Mouse (Mus musculus): ENCODE results near the gene Haus5. TPM values are rescaled to one million over a fixed set of nuclear protein-coding genes. Genes with fewer than 3 reads are reported as not detected.
A peak's percentile ranks its signal among the peaks of the same experiment; 100 is the strongest.

Haus5 gene
- polyA plus RNA-seq, 1 experiment from 2014 or later: 59.8 TPM

DNA sequence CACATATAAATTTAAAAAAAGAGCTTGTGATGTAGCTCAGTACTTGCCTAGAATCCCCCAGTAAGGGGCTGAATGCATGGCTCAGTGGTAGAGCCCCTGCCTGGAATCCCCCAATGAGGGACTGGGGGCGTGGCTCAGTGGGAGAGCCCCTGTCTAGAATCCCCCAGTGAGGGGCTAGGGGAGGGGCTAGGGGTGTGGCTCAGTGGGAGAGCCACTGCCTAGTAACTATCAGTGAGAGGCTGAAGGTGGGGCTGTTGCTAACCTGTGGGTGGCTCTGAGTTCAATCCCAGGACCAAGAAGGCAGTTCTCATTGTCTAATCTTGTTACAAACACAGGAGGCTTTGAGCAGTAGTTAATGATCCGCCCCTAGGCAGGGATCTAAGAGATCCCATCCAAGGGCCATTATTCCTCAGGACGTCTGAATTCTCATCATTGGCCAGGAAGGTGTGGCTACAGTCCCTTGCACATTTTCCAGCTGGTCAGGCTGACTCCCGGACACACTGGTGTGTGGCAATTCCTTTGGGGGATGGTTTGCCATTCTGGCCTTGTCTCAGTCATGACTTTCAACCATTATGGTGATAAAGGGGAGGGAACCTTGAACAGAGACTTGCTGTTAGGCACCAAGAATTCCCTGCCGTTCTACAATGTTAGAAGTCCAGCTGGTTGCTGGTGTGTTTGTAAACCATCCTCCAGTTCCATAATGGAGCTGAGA is 49.6 kb downstream of the Haus5 start:
- no peak overlapping the region for H3K4me3 ChIP-seq
- DNase-seq (ENCODE audit: low spot score): no peak
- H3K36me3 ChIP-seq: peaks cover 49% of the 10 kb centered on the region
- H3K9me3 ChIP-seq: no peaks in the 10 kb centered on the region
- no peak overlapping the region for H3K27ac ChIP-seq
- no peaks in the 10 kb centered on the region for H3K27me3 ChIP-seq (ENCODE audit: insufficient read depth, poor library complexity, severe bottlenecking)
- 52% methylated on average over 5 of the region's 5 CpGs for WGBS
- H3K4me1 ChIP-seq: peaks cover 9% of the 10 kb centered on the region; the same call in 1 of the 2 replicates

DNA sequence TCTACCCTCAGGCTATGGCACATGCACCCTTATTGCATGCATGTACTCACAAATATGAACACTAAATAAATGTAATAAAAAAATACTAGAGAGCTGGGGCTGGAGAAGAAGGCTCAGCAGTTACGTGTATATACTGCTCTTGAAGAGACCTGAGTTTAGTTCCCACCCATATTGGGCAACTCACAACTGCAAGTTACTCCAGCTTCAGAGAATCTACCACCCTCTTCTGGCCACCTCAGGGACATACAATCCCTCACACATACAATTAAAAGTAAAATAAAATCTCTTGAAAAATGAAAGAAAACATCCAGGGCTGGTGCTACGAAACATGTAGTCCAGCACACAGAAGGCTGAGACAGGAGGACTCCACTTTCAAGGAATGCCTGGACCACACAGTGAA is 50.3 kb downstream of the Haus5 start:
- no peak for DNase-seq (ENCODE audit: low spot score)
- H3K27me3 ChIP-seq (ENCODE audit: insufficient read depth, poor library complexity, severe bottlenecking): no peaks in the 10 kb centered on the region
- H3K4me3 ChIP-seq: no peak overlapping the region
- 71% methylated on average over 2 of the region's 2 CpGs for WGBS
- H3K36me3 ChIP-seq: peaks cover 43% of the 10 kb centered on the region
- H3K27ac ChIP-seq: no peak overlapping the region
- H3K9me3 ChIP-seq: no peaks in the 10 kb centered on the region
- peaks cover 16% of the 10 kb centered on the region for H3K4me1 ChIP-seq

DNA sequence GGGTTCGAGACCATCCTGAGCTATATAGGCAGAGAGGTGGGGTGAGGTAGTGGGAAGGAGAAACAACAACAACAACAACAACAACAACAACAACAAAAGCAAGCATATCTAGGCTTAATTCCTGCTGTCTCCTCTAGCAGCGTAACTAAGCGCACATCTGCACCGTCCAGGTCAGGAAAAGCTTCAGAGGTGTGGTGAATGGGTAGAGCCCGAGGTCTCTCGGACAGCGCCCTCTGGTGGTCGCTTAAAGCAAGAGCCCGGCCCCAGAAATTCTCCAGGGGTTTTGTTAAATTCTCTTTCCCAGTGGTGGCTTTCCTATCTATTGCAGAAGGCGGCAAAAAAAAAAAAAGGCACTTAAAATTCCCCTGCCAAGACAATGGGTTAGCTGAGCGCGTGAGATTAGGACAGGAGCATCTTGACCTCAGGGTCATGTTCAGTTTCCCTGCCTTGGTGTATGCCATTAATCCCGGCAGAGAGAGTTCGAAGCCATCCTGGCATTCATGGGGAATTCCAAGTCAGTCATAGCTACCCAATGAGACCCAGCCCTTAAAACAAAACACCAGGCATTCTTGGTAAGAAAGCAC is 51.2 kb downstream of the Haus5 start:
- no peak for DNase-seq (ENCODE audit: low spot score)
- Histone ChIP-seq H3K4me3 (no peak overlapping the region), H3K9me3 (no peaks in the 10 kb centered on the region), H3K4me1 (peaks cover 17% of the 10 kb centered on the region), H3K27me3 (ENCODE audit: insufficient read depth, poor library complexity, severe bottlenecking) (peaks cover 1% of the 10 kb centered on the region; the same call in 1 of the 2 replicates), H3K27ac (no peak overlapping the region), H3K36me3 (peaks cover 35% of the 10 kb centered on the region)
- WGBS: 22% methylated on average over 14 of the region's 14 CpGs

DNA sequence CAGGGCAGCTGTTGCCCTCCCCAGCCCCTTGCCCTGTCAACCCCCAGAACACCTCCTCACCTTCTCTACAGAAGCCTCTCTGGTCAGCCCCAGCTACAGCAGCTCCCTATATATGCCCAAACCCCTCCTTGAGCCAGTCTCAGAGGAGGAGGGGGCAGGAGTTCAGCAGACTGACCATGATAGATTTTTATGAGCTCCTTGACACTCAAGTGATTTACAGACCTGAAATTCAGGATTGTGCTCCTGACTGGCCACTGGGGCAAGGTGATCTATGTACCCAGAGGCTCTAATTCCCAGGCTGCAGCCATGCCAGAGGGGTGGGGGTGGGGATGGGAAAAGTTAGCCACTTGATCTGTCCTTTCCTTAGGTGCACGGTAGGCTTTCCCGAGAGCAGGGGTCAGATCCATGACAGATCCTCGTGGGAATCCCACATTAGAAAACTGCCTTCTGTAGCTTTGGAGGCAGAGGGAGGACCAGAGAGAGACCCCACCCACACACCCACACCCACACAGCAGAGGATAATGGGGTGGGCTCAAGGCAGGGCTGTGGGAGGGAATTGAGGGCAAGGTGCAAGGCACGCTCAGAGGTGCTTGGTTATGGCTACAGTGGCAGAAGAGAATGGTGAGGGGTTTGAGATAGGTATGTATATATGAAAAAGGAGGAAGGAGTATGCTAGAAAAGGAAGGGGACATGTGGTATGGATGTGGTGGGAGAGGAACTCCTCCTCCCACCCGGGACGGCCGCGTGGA is 52.0 kb downstream of the Haus5 start, which contains the start of gene Upk1a:
Gene Upk1a (minus strand): TSS at position 194 of the 749 bp plus-strand sequence.
- Histone ChIP-seq H3K36me3 (peaks cover 27% of the 10 kb centered on the region), H3K27ac (no peak within 1 kb of the TSS), H3K4me3 (no peak within 1 kb of the TSS), H3K27me3 (ENCODE audit: insufficient read depth, poor library complexity, severe bottlenecking) (peaks cover 3% of the 10 kb centered on the region; the same call in 1 of the 2 replicates), H3K9me3 (no peaks in the 10 kb centered on the region), H3K4me1 (peaks cover 17% of the 10 kb centered on the region)
- WGBS: 84% methylated on average over 8 of the region's 8 CpGs
- DNase-seq (ENCODE audit: low spot score): no peak

DNA sequence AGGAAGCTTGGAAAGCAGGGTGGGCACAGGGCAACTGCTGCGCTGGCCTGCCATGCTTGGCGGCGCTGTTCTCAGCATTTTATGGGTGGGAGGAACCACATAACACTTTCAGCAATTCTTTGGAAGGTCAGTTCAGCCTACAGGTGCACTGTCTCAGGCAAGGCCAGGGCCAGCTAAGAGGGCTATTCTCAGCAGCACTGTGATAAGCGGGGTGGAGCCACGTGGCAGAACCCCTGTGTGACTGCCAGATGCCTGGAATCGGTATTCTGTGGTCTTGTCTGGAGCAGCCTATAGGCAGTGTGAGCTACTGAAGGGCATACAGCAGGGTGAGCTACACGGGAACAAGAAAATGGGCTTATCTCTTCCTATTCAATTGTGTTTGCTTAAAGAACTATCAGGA is 54.8 kb downstream of the Haus5 start:
- 37% methylated on average over 7 of the region's 7 CpGs for WGBS
- Histone ChIP-seq H3K4me3 (0 out of 2 replicates have a peak overlapping the region, but pooled peaks have one; percentile 0), H3K9me3 (no peaks in the 10 kb centered on the region), H3K27ac (0 out of 2 replicates have a peak overlapping the region, but pooled peaks have one; percentile 26), H3K27me3 (ENCODE audit: insufficient read depth, poor library complexity, severe bottlenecking) (peaks cover 9% of the 10 kb centered on the region; the same call in 1 of the 2 replicates), H3K36me3 (peaks cover 2% of the 10 kb centered on the region; the same call in 1 of the 2 replicates), H3K4me1 (peaks cover 17% of the 10 kb centered on the region)
- DNase-seq (ENCODE audit: low spot score): no peak

DNA sequence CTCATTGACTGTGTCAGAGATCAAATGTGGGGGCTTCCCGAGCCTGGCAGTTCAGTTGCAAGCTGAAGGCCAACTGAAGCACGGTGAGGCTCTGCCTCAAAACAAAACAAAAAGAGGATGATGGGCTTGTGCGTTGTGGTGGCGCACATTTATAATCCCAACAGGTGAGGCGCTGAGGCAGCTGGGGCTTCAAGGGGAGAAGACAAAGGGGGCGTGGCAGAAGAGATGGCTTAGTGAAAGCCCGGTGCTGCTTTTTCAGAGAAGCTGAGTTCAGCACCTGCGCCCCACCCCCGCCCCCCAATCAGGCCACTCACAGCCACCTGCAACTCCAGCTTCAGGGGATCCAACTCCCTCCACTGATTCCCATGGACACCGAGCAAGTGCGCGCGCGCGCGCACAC is 56.3 kb downstream of the Haus5 start:
- Histone ChIP-seq H3K36me3 (no peaks in the 10 kb centered on the region), H3K4me3 (no peak overlapping the region), H3K27me3 (ENCODE audit: insufficient read depth, poor library complexity, severe bottlenecking) (peaks cover 9% of the 10 kb centered on the region; the same call in 1 of the 2 replicates), H3K27ac (no peak overlapping the region), H3K4me1 (peaks cover 14% of the 10 kb centered on the region), H3K9me3 (no peaks in the 10 kb centered on the region)
- 49% methylated on average over 16 of the region's 16 CpGs for WGBS
- DNase-seq (ENCODE audit: low spot score): no peak

DNA sequence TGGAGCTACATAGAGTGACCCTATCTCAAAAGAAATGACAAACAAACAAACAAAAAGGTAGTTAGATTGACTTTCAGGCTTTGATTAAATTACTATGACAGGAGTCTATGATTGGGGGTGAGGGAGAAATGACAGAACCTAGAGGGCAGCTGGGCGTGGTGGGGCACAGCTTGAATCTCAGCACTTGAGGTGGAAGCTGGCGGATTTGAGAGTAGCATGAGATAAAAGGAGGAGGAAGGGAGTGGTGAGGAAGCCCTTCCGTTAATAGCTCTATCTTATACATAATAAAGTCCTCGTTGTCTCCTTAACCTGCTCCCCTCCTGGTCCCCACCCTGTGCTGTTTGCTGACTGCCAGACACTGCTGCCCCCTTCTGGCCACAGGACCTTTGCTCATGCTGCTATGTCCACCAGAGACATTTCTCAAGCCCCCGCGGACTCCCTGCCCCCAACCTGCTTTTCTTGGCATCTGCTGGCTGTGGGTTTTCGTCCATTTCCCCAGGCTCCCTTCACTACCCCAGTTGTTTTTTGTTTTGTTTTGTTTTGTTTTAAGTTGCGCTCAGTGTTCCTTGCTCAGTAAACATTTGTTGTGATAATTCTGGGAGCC is 57.0 kb downstream of the Haus5 start:
- WGBS: 23% methylated on average over 8 of the region's 8 CpGs
- Histone ChIP-seq H3K4me3 (no peak overlapping the region), H3K27ac (no peak overlapping the region), H3K36me3 (no peaks in the 10 kb centered on the region), H3K27me3 (ENCODE audit: insufficient read depth, poor library complexity, severe bottlenecking) (peaks cover 9% of the 10 kb centered on the region; the same call in 1 of the 2 replicates), H3K9me3 (no peaks in the 10 kb centered on the region), H3K4me1 (peaks cover 12% of the 10 kb centered on the region)
- no peak for DNase-seq (ENCODE audit: low spot score)

DNA sequence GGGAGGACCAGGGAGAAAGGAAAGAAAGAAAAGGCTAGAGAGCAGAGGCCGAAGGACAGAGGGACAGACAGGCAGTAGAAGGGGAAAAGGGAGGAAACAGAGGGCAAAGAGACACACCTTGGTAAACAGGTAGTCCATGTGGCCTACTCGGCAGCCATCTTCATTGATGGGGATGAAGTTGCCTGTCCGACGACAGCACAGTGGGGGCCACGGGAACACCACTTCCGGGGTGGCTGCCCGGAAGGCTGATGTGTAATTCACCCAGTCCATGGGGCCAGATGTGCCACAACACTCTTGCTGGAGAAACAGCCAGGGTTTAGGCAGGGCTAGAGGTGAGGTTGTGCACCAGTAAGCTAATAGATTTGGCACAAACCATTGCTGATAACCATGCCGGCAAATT is 59.9 kb downstream of the Haus5 start:
- peaks cover 20% of the 10 kb centered on the region for H3K4me1 ChIP-seq
- H3K36me3 ChIP-seq: no peaks in the 10 kb centered on the region
- no peak overlapping the region for H3K4me3 ChIP-seq
- H3K9me3 ChIP-seq: no peaks in the 10 kb centered on the region
- no peak for DNase-seq (ENCODE audit: low spot score)
- peaks cover 9% of the 10 kb centered on the region; the same call in 1 of the 2 replicates for H3K27me3 ChIP-seq (ENCODE audit: insufficient read depth, poor library complexity, severe bottlenecking)
- no peak overlapping the region for H3K27ac ChIP-seq
- 76% methylated on average over 8 of the region's 8 CpGs for WGBS

DNA sequence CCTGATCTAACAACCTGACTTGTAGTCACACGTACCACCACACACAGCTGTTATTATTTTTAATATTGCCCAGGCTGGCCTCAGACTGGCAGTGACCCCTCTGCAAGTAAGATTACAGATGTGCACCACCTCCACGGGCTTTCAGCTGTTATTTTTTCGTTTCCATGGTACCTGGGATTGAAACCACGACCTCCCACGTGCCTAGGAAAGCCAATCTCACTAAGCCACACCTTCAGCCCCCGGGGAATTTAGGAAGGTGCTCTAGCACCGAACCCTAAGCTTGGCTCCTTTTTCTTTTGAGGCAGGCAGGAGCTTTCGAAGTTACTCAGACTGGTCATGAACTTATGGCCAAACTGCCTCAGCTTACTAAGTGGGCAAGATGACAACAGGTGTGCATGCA is 60.4 kb downstream of the Haus5 start:
- peaks cover 19% of the 10 kb centered on the region for H3K4me1 ChIP-seq
- WGBS: 58% methylated on average over 8 of the region's 8 CpGs

More for the DNA sequence above, 60.4 kb downstream of the Haus5 start:
- H3K4me3 ChIP-seq: no peak overlapping the region
- no peak for DNase-seq (ENCODE audit: low spot score)
- no peak overlapping the region for H3K27ac ChIP-seq
- H3K27me3 ChIP-seq (ENCODE audit: insufficient read depth, poor library complexity, severe bottlenecking): peaks cover 9% of the 10 kb centered on the region; the same call in 1 of the 2 replicates
- no peaks in the 10 kb centered on the region for H3K36me3 ChIP-seq
- no peaks in the 10 kb centered on the region for H3K9me3 ChIP-seq

Other genes starting within 250 kb of the Haus5 start
- gene Hcst, start 245.1 kb downstream of the Haus5 start, polyA plus RNA-seq (2016; fragmentation: Nextera tagmentation; extraction: Ambion mirVana): 0.35 TPM in 1 of 2 replicates, not detected in the other
- 1.5 and 1.6 TPM in 2 replicates for gene Nfkbid, start 243.3 kb downstream of the Haus5 start, polyA plus RNA-seq (2016; fragmentation: Nextera tagmentation; extraction: Ambion mirVana)
- gene Aplp1, start 219.5 kb downstream of the Haus5 start, polyA plus RNA-seq (2016; fragmentation: Nextera tagmentation; extraction: Ambion mirVana): 44.3 and 50.4 TPM in 2 replicates
- gene Kirrel2, start 207.3 kb downstream of the Haus5 start, polyA plus RNA-seq (2016; fragmentation: Nextera tagmentation; extraction: Ambion mirVana): 3.3 and 5.2 TPM in 2 replicates
- gene Nphs1, start 206.7 kb downstream of the Haus5 start, polyA plus RNA-seq (2016; fragmentation: Nextera tagmentation; extraction: Ambion mirVana): 0.55 and 0.79 TPM in 2 replicates
- gene Prodh2, start 171.4 kb downstream of the Haus5 start, polyA plus RNA-seq (2016; fragmentation: Nextera tagmentation; extraction: Ambion mirVana): 0.30 and 3.0 TPM in 2 replicates
- gene Arhgap33, start 129.9 kb downstream of the Haus5 start, polyA plus RNA-seq (2016; fragmentation: Nextera tagmentation; extraction: Ambion mirVana): 8.5 and 9.0 TPM in 2 replicates
- gene Hspb6, start 112.8 kb downstream of the Haus5 start, polyA plus RNA-seq (2016; fragmentation: Nextera tagmentation; extraction: Ambion mirVana): 4.2 and 8.3 TPM in 2 replicates
- gene Proser3, start 112.7 kb downstream of the Haus5 start, polyA plus RNA-seq (2016; fragmentation: Nextera tagmentation; extraction: Ambion mirVana): 8.8 and 13.0 TPM in 2 replicates
- gene Lin37, start 105.2 kb downstream of the Haus5 start, polyA plus RNA-seq (2016; fragmentation: Nextera tagmentation; extraction: Ambion mirVana): 31.5 and 35.6 TPM in 2 replicates
- 87.8 and 90.4 TPM in 2 replicates for gene U2af1l4, start 101.7 kb downstream of the Haus5 start, polyA plus RNA-seq (2016; fragmentation: Nextera tagmentation; extraction: Ambion mirVana)
- 9.9 and 12.3 TPM in 2 replicates for gene Gm49396, start 101.7 kb downstream of the Haus5 start, polyA plus RNA-seq (2016; fragmentation: Nextera tagmentation; extraction: Ambion mirVana)
- gene Psenen, start 101.4 kb downstream of the Haus5 start, polyA plus RNA-seq (2016; fragmentation: Nextera tagmentation; extraction: Ambion mirVana): 112 and 124 TPM in 2 replicates
- gene Igflr1, start 99.6 kb downstream of the Haus5 start, polyA plus RNA-seq (2016; fragmentation: Nextera tagmentation; extraction: Ambion mirVana): 2.6 and 4.1 TPM in 2 replicates
- 5.6 and 8.3 TPM in 2 replicates for gene Kmt2b, start 76.3 kb downstream of the Haus5 start, polyA plus RNA-seq (2016; fragmentation: Nextera tagmentation; extraction: Ambion mirVana)
- gene Zbtb32, start 66.1 kb downstream of the Haus5 start, polyA plus RNA-seq (2016; fragmentation: Nextera tagmentation; extraction: Ambion mirVana): 0.19 and 0.27 TPM in 2 replicates
- gene Upk1a, start 52.1 kb downstream of the Haus5 start, polyA plus RNA-seq (2016; fragmentation: Nextera tagmentation; extraction: Ambion mirVana): 1.8 and 2.7 TPM in 2 replicates
- gene Cox6b1, start 38.8 kb downstream of the Haus5 start, polyA plus RNA-seq (2016; fragmentation: Nextera tagmentation; extraction: Ambion mirVana): 1,107 and 1,574 TPM in 2 replicates
- 5.5 and 5.9 TPM in 2 replicates for gene Etv2, start 29.1 kb downstream of the Haus5 start, polyA plus RNA-seq (2016; fragmentation: Nextera tagmentation; extraction: Ambion mirVana)
- 111 and 130 TPM in 2 replicates for gene Rbm42, start 14.7 kb downstream of the Haus5 start, polyA plus RNA-seq (2016; fragmentation: Nextera tagmentation; extraction: Ambion mirVana)
- gene Pmis2, start 6.6 kb upstream of the Haus5 start, polyA plus RNA-seq (2016; fragmentation: Nextera tagmentation; extraction: Ambion mirVana): not detected in 2 replicates
- 0.48 and 1.1 TPM in 2 replicates for gene 2200002J24Rik, start 33.9 kb upstream of the Haus5 start, polyA plus RNA-seq (2016; fragmentation: Nextera tagmentation; extraction: Ambion mirVana)
- 1.1 and 1.5 TPM in 2 replicates for gene Atp4a, start 47.2 kb upstream of the Haus5 start, polyA plus RNA-seq (2016; fragmentation: Nextera tagmentation; extraction: Ambion mirVana)
- gene Tmem147, start 64.5 kb upstream of the Haus5 start, polyA plus RNA-seq (2016; fragmentation: Nextera tagmentation; extraction: Ambion mirVana): 183 and 189 TPM in 2 replicates
- gene Gapdhs, start 78.7 kb upstream of the Haus5 start, polyA plus RNA-seq (2016; fragmentation: Nextera tagmentation; extraction: Ambion mirVana): 0.23 and 0.48 TPM in 2 replicates
- gene Sbsn, start 86.5 kb upstream of the Haus5 start, polyA plus RNA-seq (2016; fragmentation: Nextera tagmentation; extraction: Ambion mirVana): 0.84 and 1.1 TPM in 2 replicates
- 0.39 and 0.81 TPM in 2 replicates for gene Dmkn, start 98.8 kb upstream of the Haus5 start, polyA plus RNA-seq (2016; fragmentation: Nextera tagmentation; extraction: Ambion mirVana)
- not detected in 2 replicates for gene Krtdap, start 122.9 kb upstream of the Haus5 start, polyA plus RNA-seq (2016; fragmentation: Nextera tagmentation; extraction: Ambion mirVana)
- gene Ffar2, start 158.8 kb upstream of the Haus5 start, polyA plus RNA-seq (2016; fragmentation: Nextera tagmentation; extraction: Ambion mirVana): 0.20 TPM in 1 of 2 replicates, not detected in the other
- gene Ffar3, start 191.2 kb upstream of the Haus5 start, polyA plus RNA-seq (2016; fragmentation: Nextera tagmentation; extraction: Ambion mirVana): 0.10 and 0.17 TPM in 2 replicates
- not detected in 2 replicates for gene Ffar1, start 196.6 kb upstream of the Haus5 start, polyA plus RNA-seq (2016; fragmentation: Nextera tagmentation; extraction: Ambion mirVana)
- gene Cd22, start 215.3 kb upstream of the Haus5 start, polyA plus RNA-seq (2016; fragmentation: Nextera tagmentation; extraction: Ambion mirVana): not detected in 2 replicates
- 0.30 and 0.38 TPM in 2 replicates for gene Mag, start 249.9 kb upstream of the Haus5 start, polyA plus RNA-seq (2016; fragmentation: Nextera tagmentation; extraction: Ambion mirVana)